Mouse (Mus musculus) neural tube, embryonic 15.5 days (tissue): Measurements from ENCODE around the gene Hdac6. TPM values are rescaled to one million over a fixed set of nuclear protein-coding genes. Genes with fewer than 3 reads are reported as not detected.

ENCODE experiments used
- polyA plus RNA-seq: library from polyadenylated mRNA; unstranded; fragments of >200 nt; fragmentation: Nextera tagmentation; extraction: Ambion mirVana; gene quantifications from 2 replicates; pipeline ENCODE4 v1.2.1, GENCODE M21; 2015

Hdac6 gene
- polyA plus RNA-seq, 1 experiment from 2014 or later: 61.3 TPM

Other genes with a start within 250 kb of the Hdac6 start
- 34.6 and 34.9 TPM in 2 replicates for gene Wdr45, start 233.6 kb downstream of the Hdac6 start, polyA plus RNA-seq
- 1.4 TPM in 1 of 2 replicates, not detected in the other for gene Gm45208, start 225.6 kb downstream of the Hdac6 start, polyA plus RNA-seq
- 128 and 132 TPM in 2 replicates for gene Praf2, start 219.4 kb downstream of the Hdac6 start, polyA plus RNA-seq
- gene Ccdc120, start 197.0 kb downstream of the Hdac6 start, polyA plus RNA-seq: 50.8 and 56.3 TPM in 2 replicates
- gene Tfe3, start 185.3 kb downstream of the Hdac6 start, polyA plus RNA-seq: 24.7 and 25.2 TPM in 2 replicates
- 63.0 and 67.4 TPM in 2 replicates for gene Gripap1, start 158.1 kb downstream of the Hdac6 start, polyA plus RNA-seq
- 5.7 and 6.5 TPM in 2 replicates for gene Kcnd1, start 125.6 kb downstream of the Hdac6 start, polyA plus RNA-seq
- 40.0 and 40.4 TPM in 2 replicates for gene Otud5, start 106.5 kb downstream of the Hdac6 start, polyA plus RNA-seq
- 21.0 and 26.8 TPM in 2 replicates for gene Pim2, start 69.6 kb downstream of the Hdac6 start, polyA plus RNA-seq
- 46.9 and 47.3 TPM in 2 replicates for gene Slc35a2, start 63.9 kb downstream of the Hdac6 start, polyA plus RNA-seq
- 194 and 201 TPM in 2 replicates for gene Pqbp1, start 48.6 kb downstream of the Hdac6 start, polyA plus RNA-seq
- gene Timm17b, start 48.5 kb downstream of the Hdac6 start, polyA plus RNA-seq: 152 TPM in 2 replicates
- gene Gm10491, start 40.1 kb downstream of the Hdac6 start, polyA plus RNA-seq: not detected in 2 replicates
- not detected in 2 replicates for gene Gm10490, start 38.3 kb downstream of the Hdac6 start, polyA plus RNA-seq
- gene Pcsk1n, start 28.1 kb downstream of the Hdac6 start, polyA plus RNA-seq: 292 and 368 TPM in 2 replicates
- gene Eras, start 19.3 kb downstream of the Hdac6 start, polyA plus RNA-seq: 0.28 TPM in 1 of 2 replicates, not detected in the other
- gene Gata1, start 30.2 kb upstream of the Hdac6 start, polyA plus RNA-seq: 3.1 TPM in 1 of 2 replicates, not detected in the other
- gene Glod5, start 70.6 kb upstream of the Hdac6 start, polyA plus RNA-seq: 0.28 and 0.88 TPM in 2 replicates
- gene Suv39h1, start 126.9 kb upstream of the Hdac6 start, polyA plus RNA-seq: 34.6 and 42.5 TPM in 2 replicates
- 0.14 and 2.0 TPM in 2 replicates for gene Was, start 142.6 kb upstream of the Hdac6 start, polyA plus RNA-seq
- 56.2 and 64.9 TPM in 2 replicates for gene Wdr13, start 185.0 kb upstream of the Hdac6 start, polyA plus RNA-seq
- gene Rbm3, start 198.0 kb upstream of the Hdac6 start, polyA plus RNA-seq: 309 and 341 TPM in 2 replicates
- 22.7 and 23.3 TPM in 2 replicates for gene Tbc1d25, start 228.3 kb upstream of the Hdac6 start, polyA plus RNA-seq
- 32.1 and 36.2 TPM in 2 replicates for gene Ebp, start 245.6 kb upstream of the Hdac6 start, polyA plus RNA-seq